Comparison of ENCODE assay signal across 9 mouse cellular contexts in genomic region chr4:139574799-139575672, GRCm38 (mm10). TPM values are rescaled to one million over a fixed set of nuclear protein-coding genes. Genes with fewer than 3 reads are reported as not detected.
A peak's percentile ranks its signal among the peaks of the same experiment; 100 is the strongest.
DNase-seq lines count a peak whose midpoint lies in the region; ATAC-seq and TF ChIP-seq lines count a peak whose summit lies in the region.
"Had no signal": no experiment of that assay in that cellular context is flagged by ENCODE, and none has a peak within 500 bp of the region (broad histone marks: within the 10 kb centered on the region; RNA-seq: fewer than 3 reads in every experiment).

No protein-coding gene starts in this region.

- H3K27me3 ChIP-seq in heart, adult 2 months (ENCODE audit: control insufficient read depth, insufficient read depth, low read length), result no peaks in the 10 kb centered on the region
- peaks cover 14% of the 10 kb centered on the region; the same call in 1 of the 2 replicates for H3K27me3 ChIP-seq in forebrain, embryonic 13.5 days
- H3K27me3 ChIP-seq in limb, embryonic 15.5 days, result 0 out of 2 replicates have a peak, but pooled peaks cover 5% of the 10 kb centered on the region

- peaks cover 9% of the 10 kb centered on the region for H3K79me2 ChIP-seq in heart, adult 2 months (replicated peaks; ENCODE audit: control insufficient read depth, insufficient read depth, low read length)

- peak overlapping the region; percentile 92 for H3K4me3 ChIP-seq in heart, adult 2 months
- peak overlapping the region; percentile 79 for H3K4me3 ChIP-seq in forebrain, embryonic 13.5 days
- H3K4me3 ChIP-seq in limb, embryonic 15.5 days, result peak overlapping the region; percentile 85

- TF ChIP-seq POLR2A in heart, adult 2 months (IDR thresholded peaks at IDR 0.05; ENCODE audit: insufficient read depth, low read depth, low read length), result no peak

- no peak for DNase-seq in heart, adult 2 months
- no peak for DNase-seq in heart, adult 8-10 months (ENCODE audit: low spot score)
- peak; percentile 89 for DNase-seq in brain, adult 2 months (ENCODE audit: low read depth, low spot score)
- DNase-seq in naive thymus-derived CD4-positive, alpha-beta T cell, adult 2 months (ENCODE audit: low read depth), result peak; percentile 73
- DNase-seq in thymus, adult 18-20 months, result peak; percentile 45

- 1% methylated on average over 111 of the region's 111 CpGs for WGBS in heart, adult 2 months
- WGBS in forebrain, embryonic 13.5 days, result under 1% methylated on average over 111 of the region's 111 CpGs
- WGBS in limb, embryonic 15.5 days, result under 1% methylated on average over 103 of the region's 111 CpGs

- intact Hi-C loops in heart, adult 2 months (cut with DNase I), result loop anchor here (2.0 kb wide), 1 partner anchor 36 kb away; no protein-coding TSS in a partner anchor

- H3K9ac ChIP-seq in heart, adult 2 months (ENCODE audit: low read depth, low read length), result peak overlapping the region; percentile 89
- H3K9ac ChIP-seq in forebrain, embryonic 13.5 days, result peak overlapping the region; percentile 85
- peak overlapping the region; percentile 83 for H3K9ac ChIP-seq in limb, embryonic 15.5 days

- TF ChIP-seq CTCF in heart, adult 2 months (IDR thresholded peaks at IDR 0.05), result peak; percentile 30

- peak overlapping the region; percentile 86 for H3K27ac ChIP-seq in heart, adult 2 months
- H3K27ac ChIP-seq in forebrain, embryonic 13.5 days, result peak overlapping the region; percentile 72
- H3K27ac ChIP-seq in limb, embryonic 15.5 days, result peak overlapping the region; percentile 91

- peak overlapping the region; percentile 97 for H3K4me2 ChIP-seq in forebrain, embryonic 13.5 days
- peak overlapping the region; percentile 94 for H3K4me2 ChIP-seq in limb, embryonic 15.5 days

- peak; percentile 12; the same call in 1 of the 2 replicates for ATAC-seq in forebrain, embryonic 13.5 days
- peak; percentile 8 for ATAC-seq in inflammation-experienced regulatory T-cells, adult 6 months
- ATAC-seq in limb, embryonic 15.5 days (ENCODE audit: insufficient number of reproducible peaks, low FRiP score, low TSS enrichment, low read depth), result peak; percentile 44

- H3K4me1 ChIP-seq in heart, adult 2 months (ENCODE audit: control insufficient read depth, insufficient read depth, low read length), result peaks cover 23% of the 10 kb centered on the region
- peaks cover 24% of the 10 kb centered on the region for H3K4me1 ChIP-seq in forebrain, embryonic 13.5 days
- H3K4me1 ChIP-seq in limb, embryonic 15.5 days, result peaks cover 52% of the 10 kb centered on the region

- no peaks in the 10 kb centered on the region for H3K9me3 ChIP-seq in forebrain, embryonic 13.5 days (replicated peaks)
- no peaks in the 10 kb centered on the region for H3K9me3 ChIP-seq in limb, embryonic 15.5 days

- H3K36me3 ChIP-seq in heart, adult 2 months (ENCODE audit: control insufficient read depth, insufficient read depth, low read length), result no peaks in the 10 kb centered on the region
- H3K36me3 ChIP-seq in forebrain, embryonic 13.5 days (ENCODE audit: poor library complexity, severe bottlenecking), result no peaks in the 10 kb centered on the region
- no peaks in the 10 kb centered on the region for H3K36me3 ChIP-seq in limb, embryonic 15.5 days

- no peak for TF ChIP-seq EP300 in heart, adult 2 months (IDR thresholded peaks at IDR 0.05; ENCODE audit: insufficient read depth, low read depth, low read length)

RNA-seq across cellular contexts. Expression of gene Gm21969, which starts 27.9 kb away (rescaled TPM):
- total RNA-seq in heart, adult 2 months (2021), result not detected
- polyA plus RNA-seq in heart, adult 2 months (2012; rRNA removed), result 0.06 TPM in 1 of 2 replicates, not detected in the other
- total RNA-seq in heart, adult 8-10 months (2022), result not detected
- not detected in 2 replicates for polyA plus RNA-seq in forebrain, embryonic 13.5 days (2015; fragmentation: Nextera tagmentation; extraction: Ambion mirVana)
- not detected for polyA plus RNA-seq in inflammation-experienced regulatory T-cells, adult 6 months (2017; shearing (Covaris generic))
- polyA plus RNA-seq in limb, embryonic 15.5 days (2015; fragmentation: Nextera tagmentation; extraction: Ambion mirVana), result not detected in 2 replicates
- total RNA-seq: heart, adult 18-20 months had no signal

RNA-seq across cellular contexts. Expression of gene Iffo2, which starts 44.7 kb away (rescaled TPM):
- total RNA-seq in heart, adult 2 months (2021), result 1 to 10 TPM; 4.9 to 5.0 TPM
- 3.1 and 4.5 TPM in 2 replicates for polyA plus RNA-seq in heart, adult 2 months (2012; rRNA removed)
- 1 to 10 TPM; 3.5 to 4.4 (median 4.2) TPM for total RNA-seq in heart, adult 8-10 months (2022)
- polyA plus RNA-seq in forebrain, embryonic 13.5 days (2015; fragmentation: Nextera tagmentation; extraction: Ambion mirVana), result 3.6 and 4.2 TPM in 2 replicates
- 1 to 10 TPM; 2.7 to 5.1 (median 4.2) TPM for polyA plus RNA-seq in inflammation-experienced regulatory T-cells, adult 6 months (2017; shearing (Covaris generic))
- polyA plus RNA-seq in limb, embryonic 15.5 days (2015; fragmentation: Nextera tagmentation; extraction: Ambion mirVana), result 2.7 and 3.6 TPM in 2 replicates

RNA-seq across cellular contexts. Expression of gene Aldh4a1, which starts 47.6 kb away (rescaled TPM):
- total RNA-seq in heart, adult 2 months (2021), result 10 to 100 TPM; 79.7 to 96.7 TPM
- 120 and 149 TPM in 2 replicates for polyA plus RNA-seq in heart, adult 2 months (2012; rRNA removed)
- total RNA-seq in heart, adult 8-10 months (2022), result 100 to 1,000 TPM in 2 of 4 experiments, 10 to 100 TPM in 2; 96.8 to 104 (median 101) TPM
- polyA plus RNA-seq in forebrain, embryonic 13.5 days (2015; fragmentation: Nextera tagmentation; extraction: Ambion mirVana), result 20.9 and 21.1 TPM in 2 replicates
- 10 to 100 TPM in 1 of 3 experiments, 1 to 10 TPM in 2; 7.5 to 12.0 (median 8.6) TPM for polyA plus RNA-seq in inflammation-experienced regulatory T-cells, adult 6 months (2017; shearing (Covaris generic))
- polyA plus RNA-seq in limb, embryonic 15.5 days (2015; fragmentation: Nextera tagmentation; extraction: Ambion mirVana), result 36.8 and 39.7 TPM in 2 replicates

Comparison
In these comparisons a context has a peak if more than half of its experiments do, and no peak if none do; other contexts are left out.
1. DNase-seq: peak in brain, adult 2 months (single experiment), naive thymus-derived CD4-positive, alpha-beta T cell, adult 2 months (single experiment) and thymus, adult 18-20 months (2 of 2); none in heart, adult 2 months (0 of 2) and heart, adult 8-10 months (single experiment).
2. Peak in every context shown above with its lines, with median percentiles within 50 percentile points of each other: H3K27ac ChIP-seq, H3K4me3 ChIP-seq, H3K9ac ChIP-seq and ATAC-seq.